Mouse (Mus musculus) kidney, postnatal 14 days (tissue): ENCODE results near the gene Pdpk1.

ENCODE experiments used
- DNase-seq: peaks from one replicate; pipeline ENCODE4 v3.0.0; 2022; ENCODE audit warnings: mixed read lengths

Gene Pdpk1

GRCm38 (mm10) chr17:24150824-24151223 lies at the start of gene Pdpk1:
Pdpk1 (minus strand) TSS chr17:24150924.
- DNase-seq, result no peak

DNA sequence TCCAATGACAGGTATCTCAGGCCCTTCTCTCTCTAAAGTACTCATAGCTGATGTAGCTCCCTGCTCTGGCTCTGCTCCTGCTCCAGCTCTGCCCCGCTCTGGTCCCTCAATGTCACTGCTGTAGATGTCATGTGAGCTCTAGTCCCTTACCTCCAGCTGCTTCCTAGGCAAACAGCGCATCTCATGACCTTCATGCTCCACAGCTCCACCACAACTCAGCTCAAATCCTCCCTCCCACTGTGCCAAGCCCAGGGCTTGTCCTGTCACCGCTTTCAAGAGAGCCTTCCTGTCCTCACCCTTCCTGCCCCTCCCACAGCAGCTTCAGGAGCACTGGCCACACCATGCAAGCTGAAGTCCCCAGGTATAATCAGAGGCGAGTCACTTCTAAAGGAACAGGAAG lies 49.0 kb upstream of the Pdpk1 start:
- DNase-seq, result no peak

DNA sequence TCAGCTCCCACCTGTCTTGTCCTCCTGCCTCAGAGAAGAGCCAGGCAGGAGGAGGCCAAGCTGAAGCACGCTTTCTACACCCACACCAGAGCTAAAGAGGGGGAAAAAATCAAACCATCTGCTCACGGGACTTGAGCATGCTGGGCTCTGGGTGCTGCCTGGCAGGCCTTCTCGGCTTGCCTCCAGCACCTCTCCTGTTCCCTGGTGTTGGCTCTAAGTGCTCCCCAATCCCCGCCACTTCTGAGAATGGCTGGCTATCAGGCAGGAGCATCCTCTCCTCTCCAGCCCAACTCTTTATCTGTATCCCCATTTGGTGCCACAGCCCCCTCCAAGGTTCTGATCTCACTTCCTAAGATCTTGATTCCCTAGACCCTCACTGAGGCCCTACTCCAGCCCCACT lies 48.5 kb upstream of the Pdpk1 start:
- DNase-seq, result no peak

DNA sequence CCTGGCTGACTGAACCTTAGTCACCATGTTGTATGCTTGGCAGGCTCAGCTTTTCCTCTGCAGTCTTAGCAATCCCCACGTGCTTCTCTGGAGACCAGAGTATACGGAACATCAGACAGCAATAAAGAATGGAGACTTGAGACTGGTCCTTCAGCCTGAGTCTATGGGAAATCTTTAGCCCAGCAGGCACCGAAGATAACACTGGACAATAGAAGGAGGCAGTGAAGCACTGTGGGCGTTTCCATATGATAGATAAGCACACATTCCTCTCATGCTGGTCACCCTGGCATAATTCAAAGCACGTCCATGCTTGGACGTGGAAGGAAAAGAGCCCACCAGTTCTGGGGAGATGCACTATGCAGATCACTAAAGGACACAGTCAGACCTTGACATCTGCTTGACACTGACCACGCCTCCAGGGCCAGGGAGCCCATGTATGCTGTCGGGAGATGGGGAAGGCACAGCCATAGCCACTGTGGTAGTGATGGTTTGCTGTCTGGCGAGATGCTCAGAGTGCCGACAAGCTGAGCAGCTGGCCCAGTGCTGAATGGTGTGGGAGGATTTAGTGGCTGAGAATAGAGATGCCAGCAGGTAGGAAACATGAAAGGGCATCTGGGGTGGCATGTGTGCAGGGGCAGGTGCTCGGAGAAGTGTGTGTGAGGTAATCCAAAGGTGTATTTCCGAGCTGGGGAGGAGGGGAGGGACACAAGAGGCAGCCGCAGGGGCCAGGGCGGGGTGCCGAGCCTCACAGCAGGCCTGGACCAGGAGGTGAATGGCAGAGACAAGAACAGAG lies 46.5 kb upstream of the Pdpk1 start:
- DNase-seq, result no peak

- no peak for DNase-seq
Observed at GRCm38 (mm10) chr17:24195349-24195748, 44.6 kb upstream of the Pdpk1 start.

GRCm38 (mm10) chr17:24193769-24194168 lies 43.0 kb upstream of the Pdpk1 start:
- no peak for DNase-seq

- DNase-seq, result no peak
Observed at GRCm38 (mm10) chr17:24193268-24193667, 42.5 kb upstream of the Pdpk1 start.

DNA sequence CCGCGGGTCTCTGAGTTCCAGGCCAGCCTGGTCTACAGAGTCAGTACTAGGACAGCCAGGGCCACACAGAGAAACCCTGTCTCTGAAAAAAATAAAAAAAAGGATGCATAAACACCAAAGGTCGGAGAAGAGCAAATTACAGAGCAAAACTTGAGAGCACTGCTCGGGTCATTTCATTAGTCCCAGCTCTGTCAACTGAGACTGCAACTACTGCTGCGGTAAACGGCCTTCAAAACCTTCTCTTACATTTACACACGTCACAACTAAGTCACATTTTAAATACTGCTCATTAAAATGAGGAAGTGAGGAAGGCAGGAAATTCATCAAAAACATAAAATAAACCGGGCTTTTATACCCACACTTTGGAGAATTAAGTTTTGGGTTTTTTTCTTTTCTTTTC lies 42.1 kb upstream of the Pdpk1 start:
- no peak for DNase-seq

DNA sequence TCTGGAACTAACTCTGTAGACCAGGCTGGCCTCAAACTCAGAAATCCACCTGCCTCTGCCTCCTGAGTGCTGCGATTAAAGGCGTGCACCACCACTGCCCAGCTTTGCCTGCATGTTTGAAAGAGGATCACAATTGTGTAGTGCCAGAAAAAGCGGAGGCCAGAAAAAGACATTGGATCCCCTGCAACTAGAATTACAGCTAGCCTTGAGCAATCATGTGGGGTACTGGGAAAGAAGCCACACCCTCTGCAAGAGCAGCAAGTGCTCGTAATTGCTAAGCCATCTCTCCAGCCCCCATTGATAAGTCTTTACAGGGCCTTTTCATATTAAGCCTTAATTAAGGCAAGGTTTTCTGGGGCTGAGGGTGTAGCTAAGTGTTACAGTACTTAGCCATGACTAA lies 40.8 kb upstream of the Pdpk1 start:
- no peak for DNase-seq

GRCm38 (mm10) chr17:24190934-24191333 lies 40.2 kb upstream of the Pdpk1 start:
- no peak for DNase-seq

GRCm38 (mm10) chr17:24174259-24174658 lies 23.5 kb upstream of the Pdpk1 start:
- DNase-seq, result no peak

- DNase-seq, result peak; percentile 76
Observed at GRCm38 (mm10) chr17:24173423-24173822, 22.7 kb upstream of the Pdpk1 start.

- no peak for DNase-seq
Observed at GRCm38 (mm10) chr17:24171738-24172137, 21.0 kb upstream of the Pdpk1 start.

GRCm38 (mm10) chr17:24170729-24171128 lies 20.0 kb upstream of the Pdpk1 start:
- no peak for DNase-seq

DNA sequence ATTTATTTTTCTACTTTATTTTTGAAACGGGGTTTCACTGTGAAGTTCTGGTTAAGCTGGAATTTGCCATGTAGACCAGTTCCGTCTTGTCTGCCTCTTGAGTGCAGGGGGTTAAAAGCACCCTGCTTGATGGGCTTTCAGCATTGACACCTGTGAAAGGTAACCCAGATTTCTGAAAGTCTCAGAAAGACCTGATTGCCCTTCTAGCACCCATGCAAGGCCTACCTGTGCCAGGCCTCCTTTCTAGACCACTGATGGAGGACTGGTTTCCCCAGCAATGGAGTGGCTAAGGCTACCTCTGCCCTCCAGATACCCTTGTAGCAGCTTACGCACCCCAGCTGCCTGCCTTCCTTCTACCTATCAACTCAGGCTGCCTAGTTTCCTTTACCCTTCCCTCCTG lies 19.4 kb upstream of the Pdpk1 start:
- no peak for DNase-seq

- DNase-seq, result peak; percentile 97
Observed at GRCm38 (mm10) chr17:24169317-24170065, 18.8 kb upstream of the Pdpk1 start, which contains the start of gene Atp6v0c. Atp6v0c (minus strand) TSS chr17:24169702.

GRCm38 (mm10) chr17:24168590-24169277 lies 18.0 kb upstream of the Pdpk1 start:
- DNase-seq, result peak; percentile 76

DNA sequence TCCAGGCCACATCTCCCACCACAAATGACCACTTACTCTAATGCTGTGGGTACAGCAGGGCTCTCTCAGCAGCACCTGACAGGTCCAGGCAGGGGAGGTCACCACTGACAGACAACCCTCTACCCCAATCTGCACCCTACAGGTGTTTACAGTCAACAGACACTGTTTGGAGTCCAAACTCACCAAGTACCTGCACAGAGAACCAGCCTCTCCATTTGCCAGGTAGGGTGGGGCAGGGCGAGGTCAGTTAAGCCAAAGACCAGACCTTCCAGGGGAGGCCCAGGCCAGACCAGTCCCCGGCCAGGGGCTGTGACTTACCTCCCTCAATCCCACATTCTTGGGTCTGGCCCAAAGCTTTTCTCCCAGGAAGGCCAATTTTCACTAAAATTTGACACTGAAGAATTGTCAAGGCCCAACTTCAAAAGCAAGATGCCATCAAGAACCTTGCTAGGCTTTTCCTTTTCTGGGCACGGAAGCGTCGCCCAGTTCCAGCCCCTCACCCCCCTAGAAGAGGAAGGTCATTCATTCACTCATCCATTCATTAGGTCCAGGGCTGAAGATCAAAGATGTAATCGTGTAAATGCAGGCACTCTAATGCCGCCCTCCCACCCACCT lies 17.3 kb upstream of the Pdpk1 start:
- no peak for DNase-seq

DNA sequence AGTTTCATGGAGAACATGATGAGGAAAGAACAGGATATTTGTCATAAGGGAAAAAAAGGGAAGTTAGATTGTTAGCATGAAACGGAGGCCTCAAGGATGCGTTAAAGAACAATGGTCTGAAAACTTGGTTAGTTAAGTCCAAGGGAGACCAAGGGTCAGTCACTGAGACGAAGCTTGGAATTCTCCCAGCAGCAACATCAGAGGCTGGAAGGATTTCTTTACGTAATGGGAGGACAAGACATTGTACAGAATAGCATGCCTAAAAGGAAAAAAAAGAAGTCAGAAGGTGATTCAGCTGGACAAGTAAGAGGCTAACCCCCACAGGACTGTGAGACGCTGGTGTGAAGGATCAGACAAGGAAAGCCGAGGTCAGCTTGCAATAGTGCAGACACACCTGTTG lies 16.4 kb upstream of the Pdpk1 start:
- DNase-seq, result peak; percentile 39

DNA sequence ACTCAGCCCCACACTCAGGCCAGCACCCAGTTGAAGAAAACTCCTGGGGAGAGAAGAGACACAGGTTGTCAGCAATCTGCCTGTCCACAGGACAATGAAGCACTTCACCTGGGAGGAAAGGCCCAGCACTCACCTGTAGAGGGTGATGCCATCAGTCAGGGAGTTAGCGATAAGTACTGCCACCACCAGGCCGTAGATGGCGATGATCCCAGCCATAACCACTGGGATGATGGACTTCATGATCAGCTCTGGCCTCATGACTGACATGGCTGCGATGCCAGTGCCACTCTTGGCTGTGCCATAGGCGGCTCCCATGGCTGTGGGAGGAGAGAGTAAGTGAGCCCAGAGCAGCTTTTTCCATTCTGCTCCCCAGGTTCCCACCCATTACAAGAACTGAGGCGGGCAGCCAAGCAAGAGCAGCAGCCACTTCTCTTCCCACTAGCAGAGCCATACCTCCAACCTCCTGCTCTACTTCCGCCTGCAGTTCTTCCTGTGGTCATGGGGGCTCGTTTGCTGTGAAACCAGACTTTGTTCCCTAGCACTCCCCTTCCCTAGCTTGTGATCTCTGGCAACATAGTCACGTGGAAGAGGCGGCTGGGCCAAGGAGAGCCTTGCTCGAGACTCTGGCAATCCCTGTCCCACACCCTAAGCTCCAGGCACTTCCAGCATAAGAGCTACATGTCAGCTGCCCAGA lies 14.0 kb upstream of the Pdpk1 start:
- peak; percentile 70 for DNase-seq

DNA sequence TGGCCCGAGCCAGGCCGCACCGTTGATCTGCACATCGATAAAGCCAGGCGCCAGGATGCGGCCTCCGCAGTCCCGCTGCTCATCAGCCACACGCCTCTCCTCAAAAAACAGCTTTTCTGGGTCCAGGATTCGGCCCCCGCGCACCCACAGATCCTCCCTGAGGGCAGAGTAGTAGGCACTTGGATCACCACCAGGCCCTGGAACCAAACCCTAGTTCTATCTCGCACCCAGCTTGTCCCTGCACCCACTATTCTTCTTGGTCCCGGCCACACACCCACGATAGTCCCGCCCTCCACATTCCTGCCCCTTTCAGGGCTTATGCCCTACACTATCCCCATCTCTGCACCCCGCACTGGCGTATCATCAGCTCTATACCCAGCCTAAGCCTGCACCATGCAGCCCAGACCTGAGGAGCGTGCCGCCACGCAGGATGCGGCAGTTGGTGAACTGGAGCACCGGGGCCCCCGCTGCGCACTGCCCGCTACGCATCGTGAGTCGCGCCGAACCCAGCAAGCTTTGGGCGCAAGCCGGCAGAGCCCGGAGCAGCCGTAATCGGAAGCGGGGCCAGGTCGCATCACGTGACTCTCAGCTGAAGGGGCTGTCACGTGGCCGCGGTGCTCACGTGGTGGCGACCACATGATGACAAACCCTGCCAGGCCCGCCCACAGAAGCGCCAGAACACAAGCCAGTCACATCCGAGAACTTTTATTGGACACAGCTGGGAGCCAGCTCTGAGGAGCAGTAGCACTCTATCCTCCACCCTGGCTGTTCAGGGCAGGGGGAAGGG lies 12.6 kb upstream of the Pdpk1 start, which contains the start of gene Amdhd2:
Amdhd2 (minus strand) TSS at position 591 of the 787 bp plus-strand sequence.
- peak; percentile 99 for DNase-seq
